Mouse (Mus musculus) gonadal fat pad, adult 2 months (tissue): ENCODE data around the gene Farp1. TPM values are rescaled to one million over a fixed set of nuclear protein-coding genes. Genes with fewer than 3 reads are reported as not detected.

Experiments used
- DNase-seq: peaks from one replicate; pipeline ENCODE4 v3.0.0-alpha.2; 2012; ENCODE audit warnings: low read depth
- polyA plus RNA-seq: library from polyadenylated mRNA; depleted of rRNA; stranded (reverse); fragments of >200 nt; gene quantifications from 2 replicates; pipeline ENCODE4 v1.2.3, GENCODE M21; 2012

The Farp1 gene
- polyA plus RNA-seq, 1 experiment = 19.8 TPM

- DNase-seq = no peak
Measured at GRCm38 (mm10) chr14:121219226-121220039, 184.4 kb downstream of the Farp1 start.

- no peak for DNase-seq
Measured at GRCm38 (mm10) chr14:121220040-121220322, 185.0 kb downstream of the Farp1 start.

GRCm38 (mm10) chr14:121220723-121221122 lies 185.7 kb downstream of the Farp1 start:
- no peak for DNase-seq

GRCm38 (mm10) chr14:121225804-121226203 lies 190.8 kb downstream of the Farp1 start:
- no peak for DNase-seq

DNA sequence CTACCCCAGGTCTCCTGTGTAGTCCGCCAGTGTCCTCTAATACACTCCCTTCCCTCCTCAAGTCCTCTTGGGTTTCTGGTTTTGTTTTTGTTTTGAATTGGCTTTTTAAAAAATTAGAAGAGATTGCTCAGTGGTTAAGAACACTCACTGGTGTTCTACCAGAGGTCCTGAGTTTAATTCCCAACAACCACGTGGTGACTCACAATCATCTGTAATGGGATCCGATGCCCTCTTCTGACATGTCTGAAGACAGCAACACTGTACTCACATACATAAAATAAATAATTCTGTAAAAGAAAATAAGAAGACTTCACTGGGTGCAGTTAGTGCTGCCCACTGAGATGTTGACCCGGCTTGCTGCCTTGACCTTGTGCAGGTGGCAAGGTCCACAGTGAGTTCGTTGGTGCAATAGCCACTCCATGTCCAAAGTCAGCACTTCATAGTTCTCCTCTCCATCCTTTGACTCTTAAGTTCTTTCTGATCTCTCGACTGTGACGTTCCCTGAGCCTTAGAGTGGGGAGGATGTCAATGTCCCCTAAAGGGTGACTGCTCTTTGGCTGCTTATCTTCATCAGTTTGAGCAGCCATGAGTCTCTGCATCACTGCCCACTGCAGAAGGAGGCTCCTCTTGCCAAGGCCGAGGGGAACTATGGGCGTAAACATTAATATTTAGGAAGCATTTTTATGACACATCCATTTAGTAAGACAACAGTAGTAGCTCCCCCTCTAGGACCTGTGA lies 194.2 kb downstream of the Farp1 start:
- DNase-seq = no peak

DNA sequence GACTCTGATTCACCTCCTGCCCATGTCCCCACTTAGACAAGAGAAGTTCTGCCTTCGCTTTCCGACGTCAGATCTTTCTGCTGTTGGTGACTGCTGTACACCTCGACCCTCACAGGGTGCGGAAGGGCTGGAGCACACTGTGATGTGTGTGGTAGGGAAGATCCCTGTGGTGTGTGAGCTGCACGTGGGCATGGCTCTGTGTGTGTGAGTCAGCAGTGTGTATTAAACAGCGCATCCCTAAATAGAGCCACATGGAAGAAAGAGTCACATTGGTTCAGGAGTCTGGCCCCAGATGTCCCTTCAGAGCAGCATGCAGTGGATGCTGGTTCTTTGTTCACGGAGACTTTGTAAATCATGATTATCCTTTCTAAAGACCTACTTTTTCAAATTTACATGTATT lies 196.2 kb downstream of the Farp1 start:
- DNase-seq = no peak

DNA sequence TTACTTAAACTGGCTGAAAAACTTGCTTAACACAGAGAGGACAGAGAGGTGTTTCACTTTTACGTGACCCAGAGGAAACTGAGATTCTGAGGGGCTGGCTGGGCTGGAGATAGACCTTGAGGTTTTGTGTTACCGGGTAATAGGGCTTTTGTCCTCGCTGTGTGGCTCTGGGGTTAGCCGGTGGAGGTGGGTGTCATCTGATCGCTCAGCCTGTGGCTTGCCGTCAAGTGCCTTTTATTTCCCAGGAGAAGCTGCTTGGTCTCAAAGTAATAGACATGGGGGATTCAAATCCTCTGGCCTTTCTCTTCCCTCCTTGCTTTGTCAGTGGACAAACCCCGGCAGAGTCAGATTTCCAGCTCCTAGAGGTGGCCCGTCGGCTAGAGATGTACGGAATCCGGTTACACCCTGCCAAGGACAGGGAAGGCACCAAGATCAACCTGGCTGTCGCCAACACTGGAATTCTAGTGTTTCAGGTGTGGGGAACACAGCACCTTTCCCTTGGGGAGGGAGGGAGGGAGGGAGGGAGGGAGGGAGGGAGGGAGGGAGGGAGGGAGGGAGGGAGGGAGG lies 199.8 kb downstream of the Farp1 start:
- DNase-seq = no peak

DNA sequence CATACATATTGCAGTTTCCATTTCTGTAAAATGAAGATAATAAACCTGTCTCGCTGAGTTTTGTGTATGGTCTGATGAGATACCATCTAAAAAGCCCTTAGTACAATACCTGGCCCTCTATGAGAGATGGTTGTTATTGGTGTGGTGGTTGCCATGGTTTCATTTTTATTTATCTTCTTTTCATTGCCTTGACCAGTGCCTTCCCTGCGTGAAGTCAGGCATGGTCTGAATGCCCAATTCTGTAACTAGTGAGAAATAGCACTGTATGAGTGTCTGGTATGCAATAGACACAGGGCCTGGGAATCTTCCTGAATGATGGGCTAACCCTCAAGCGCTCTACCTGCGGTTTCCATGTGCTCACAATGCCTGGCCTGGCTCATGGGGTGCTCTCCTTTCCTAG lies 201.7 kb downstream of the Farp1 start:
- DNase-seq = no peak

GRCm38 (mm10) chr14:121238727-121239126 lies 203.7 kb downstream of the Farp1 start:
- DNase-seq = no peak

GRCm38 (mm10) chr14:121239386-121239785 lies 204.4 kb downstream of the Farp1 start:
- DNase-seq = no peak

DNA sequence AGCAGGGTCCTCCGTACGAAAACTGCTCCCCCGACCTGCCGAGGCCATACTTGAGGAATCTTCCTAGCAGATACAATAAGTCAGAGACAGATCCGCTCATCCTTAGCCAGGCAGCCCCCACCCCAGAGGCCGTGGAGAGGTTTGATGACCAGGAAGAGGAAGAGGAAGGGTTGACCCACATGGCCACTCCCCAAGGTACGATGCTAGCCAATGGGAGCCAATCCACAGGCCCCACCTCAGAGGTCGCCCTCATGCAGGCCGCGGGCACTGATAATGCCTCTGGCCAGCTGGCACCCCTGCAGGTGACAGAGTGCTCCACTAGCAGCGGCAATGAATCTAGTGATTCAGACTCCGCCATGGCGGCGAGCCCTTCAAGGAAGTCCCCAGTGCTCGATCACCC lies 209.1 kb downstream of the Farp1 start:
- no peak for DNase-seq

- no peak for DNase-seq
Measured at GRCm38 (mm10) chr14:121246048-121246731, 211.2 kb downstream of the Farp1 start.

DNA sequence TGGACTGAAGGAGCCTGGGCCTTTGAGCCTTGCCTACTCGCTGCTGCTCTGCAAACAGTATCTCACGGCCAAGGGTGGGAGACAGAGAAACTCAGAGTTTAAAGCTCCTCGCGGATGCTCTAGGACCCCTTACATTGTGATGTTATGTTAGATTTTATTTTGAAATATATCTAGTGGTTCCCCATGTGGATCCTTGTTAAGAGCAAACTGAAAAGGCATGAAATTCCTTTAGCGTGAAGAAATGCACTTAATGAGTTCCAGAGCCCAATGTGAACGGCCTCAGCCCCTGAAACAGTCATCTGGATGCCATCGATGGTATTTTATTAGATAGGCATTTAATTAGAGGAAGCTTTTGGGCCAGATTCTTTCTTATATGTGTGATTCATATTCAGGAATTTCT lies 212.3 kb downstream of the Farp1 start:
- DNase-seq = no peak

GRCm38 (mm10) chr14:121248346-121248745 lies 213.3 kb downstream of the Farp1 start:
- no peak for DNase-seq

- no peak for DNase-seq
Measured at GRCm38 (mm10) chr14:121251099-121251498, 216.1 kb downstream of the Farp1 start.

DNA sequence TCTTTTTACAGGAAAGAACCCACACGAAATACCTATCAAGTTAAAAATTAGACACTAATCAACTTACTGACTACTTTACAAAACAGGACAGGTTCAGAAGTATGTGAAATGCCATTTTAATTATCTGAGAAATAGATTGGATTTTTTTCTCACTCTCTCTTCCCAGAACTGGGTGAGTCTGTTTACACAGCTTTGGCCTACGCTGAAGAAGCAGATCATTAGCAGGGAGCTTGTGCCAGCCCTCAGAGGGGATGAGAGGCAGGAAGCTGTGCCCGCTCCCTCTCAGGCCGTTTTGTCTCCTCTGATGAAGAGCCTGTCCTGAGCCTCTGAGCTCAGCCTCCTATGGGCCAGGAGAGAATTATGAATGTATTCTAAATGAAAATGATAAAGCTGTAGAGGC lies 216.7 kb downstream of the Farp1 start:
- no peak for DNase-seq

- DNase-seq = no peak
Measured at GRCm38 (mm10) chr14:121252542-121252941, 217.5 kb downstream of the Farp1 start.

DNA sequence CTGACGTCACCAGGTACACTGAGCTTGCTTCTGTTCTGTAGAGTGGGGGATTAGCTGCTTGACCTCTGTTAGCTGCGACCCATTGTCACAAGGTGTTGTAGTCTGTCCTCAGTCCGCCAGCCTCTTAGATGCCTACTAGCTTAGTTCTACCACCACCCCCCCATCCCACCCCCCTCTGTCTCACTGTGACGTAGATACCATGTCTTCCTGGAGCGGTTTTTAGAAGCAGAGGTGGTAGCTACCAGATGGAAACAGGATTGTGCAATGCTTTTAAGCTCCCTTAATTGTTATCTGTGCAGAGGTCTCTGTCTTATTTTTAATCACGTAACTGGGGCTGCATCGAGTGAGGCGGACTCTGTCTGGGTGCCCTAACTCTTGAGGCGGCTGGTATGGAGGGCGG lies 219.9 kb downstream of the Farp1 start:
- DNase-seq = no peak

DNA sequence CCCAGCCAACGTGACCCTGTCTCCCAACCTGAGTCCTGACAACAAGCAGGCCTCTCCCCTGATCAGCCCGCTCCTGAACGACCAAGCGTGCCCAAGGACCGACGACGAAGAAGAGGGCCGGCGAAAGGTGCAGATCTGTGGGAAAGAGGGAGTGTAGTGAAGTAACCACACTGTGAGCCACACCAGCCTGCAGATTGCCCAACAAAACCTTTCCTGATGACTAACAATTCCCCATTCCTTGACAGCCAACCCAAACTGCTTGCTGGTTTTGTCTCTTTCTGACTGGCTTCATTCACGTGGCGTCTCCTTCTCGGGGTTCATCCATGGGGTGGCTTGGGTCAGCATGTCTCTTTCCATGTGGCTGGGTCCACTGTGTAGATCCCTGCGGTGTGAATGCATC lies 220.5 kb downstream of the Farp1 start:
- no peak for DNase-seq

- DNase-seq = no peak
Measured at GRCm38 (mm10) chr14:121256896-121257295, 221.9 kb downstream of the Farp1 start.

- no peak for DNase-seq
Measured at GRCm38 (mm10) chr14:121259332-121259731, 224.3 kb downstream of the Farp1 start.

DNA sequence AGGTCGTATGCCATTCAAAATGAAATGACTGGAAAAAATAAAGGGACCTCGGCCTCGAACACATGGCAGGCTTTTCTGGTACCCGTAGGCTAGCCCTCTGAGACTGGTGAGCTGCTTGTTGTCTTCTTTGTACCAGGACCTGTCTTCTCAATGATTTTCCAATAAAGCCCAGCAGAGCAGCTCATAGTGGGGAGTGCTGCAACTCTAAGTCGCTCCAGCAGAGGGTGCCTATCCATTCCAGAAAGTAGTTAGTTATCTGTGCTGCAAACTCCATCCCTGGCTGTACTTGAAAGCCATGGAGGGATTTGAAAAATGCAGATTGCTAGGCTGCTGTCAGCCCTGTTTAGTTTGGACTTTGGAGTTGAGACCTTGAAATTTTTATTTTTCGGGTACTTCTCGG lies 224.8 kb downstream of the Farp1 start:
- DNase-seq = no peak
